ENCODE assay signal across 8 mouse cellular contexts in the genomic region with DNA sequence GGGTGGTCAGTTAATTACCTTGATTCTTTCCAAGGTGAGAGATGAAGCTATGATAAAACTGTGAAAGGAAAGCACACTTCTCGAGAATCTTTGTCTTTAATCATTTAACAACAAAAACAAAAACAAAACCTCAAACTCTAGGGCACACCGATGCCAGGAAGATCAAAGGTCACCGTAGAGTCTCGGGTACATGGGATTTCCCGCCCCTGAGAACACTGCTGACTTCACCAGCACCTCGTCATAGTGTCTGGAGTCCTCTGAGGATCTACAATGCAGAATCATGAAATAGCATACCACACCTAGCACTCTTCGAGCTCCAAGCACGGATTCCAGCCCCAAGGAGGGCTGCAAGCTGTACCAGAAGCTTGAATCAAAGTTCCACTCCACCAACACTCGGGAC. TPM values are rescaled to one million over a fixed set of nuclear protein-coding genes. Genes with fewer than 3 reads are reported as not detected.
DNase-seq lines count a peak whose midpoint lies in the region; ATAC-seq and TF ChIP-seq lines count a peak whose summit lies in the region.

No protein-coding gene starts in this region.

- no peaks in the 10 kb centered on the region for H3K9me3 ChIP-seq in neural tube, embryonic 11.5 days (ENCODE audit: control insufficient read depth, low read length)
- no peaks in the 10 kb centered on the region for H3K9me3 ChIP-seq in limb, embryonic 12.5 days
- H3K9me3 ChIP-seq in stomach, embryonic 16.5 days (replicated peaks; ENCODE audit: control insufficient read depth, low read length), result no peaks in the 10 kb centered on the region

- WGBS in cerebellum, adult 2 months, result 73% methylated on average over 9 of the region's 9 CpGs
- 81% methylated on average over 9 of the region's 9 CpGs for WGBS in neural tube, embryonic 11.5 days
- 74% methylated on average over 9 of the region's 9 CpGs for WGBS in limb, embryonic 12.5 days
- WGBS in stomach, embryonic 16.5 days, result 78% methylated on average over 9 of the region's 9 CpGs

- peak overlapping the region; percentile 98 for H3K4me2 ChIP-seq in neural tube, embryonic 11.5 days (ENCODE audit: low read depth)
- H3K4me2 ChIP-seq in limb, embryonic 12.5 days, result peak overlapping the region; percentile 93
- peak overlapping the region; percentile 99 for H3K4me2 ChIP-seq in stomach, embryonic 16.5 days (ENCODE audit: low read depth, low read length)

- H3K27me3 ChIP-seq in cerebellum, adult 2 months (ENCODE audit: control insufficient read depth, insufficient read depth, low read length), result no peaks in the 10 kb centered on the region
- no peaks in the 10 kb centered on the region for H3K27me3 ChIP-seq in neural tube, embryonic 11.5 days (ENCODE audit: control insufficient read depth, insufficient read depth, low read length)
- H3K27me3 ChIP-seq in limb, embryonic 12.5 days, result no peaks in the 10 kb centered on the region
- no peaks in the 10 kb centered on the region for H3K27me3 ChIP-seq in stomach, embryonic 16.5 days (ENCODE audit: control insufficient read depth, insufficient read depth, low read length)

- H3K4me3 ChIP-seq in cerebellum, adult 2 months (replicated peaks; ENCODE audit: insufficient read depth, low read depth, low read length), result peak overlapping the region; percentile 40
- H3K4me3 ChIP-seq in neural tube, embryonic 11.5 days (ENCODE audit: low read depth, low read length), result peak overlapping the region; percentile 76; the same call in 1 of the 2 replicates
- peak overlapping the region; percentile 82 for H3K4me3 ChIP-seq in limb, embryonic 12.5 days (replicated peaks)
- peak overlapping the region; percentile 77 for H3K4me3 ChIP-seq in stomach, embryonic 16.5 days (replicated peaks; ENCODE audit: low read length)

- ATAC-seq in neural tube, embryonic 11.5 days (ENCODE audit: insufficient read depth, low FRiP score, low TSS enrichment), result peak; percentile 13; the same call in 1 of the 2 replicates
- ATAC-seq in limb, embryonic 12.5 days (ENCODE audit: insufficient number of reproducible peaks, insufficient read depth, low FRiP score, low TSS enrichment, low read depth), result peak; percentile 33; the same call in 1 of the 2 replicates
- no peak for ATAC-seq in stomach, embryonic 16.5 days (ENCODE audit: insufficient read depth, low FRiP score)

- no peak for TF ChIP-seq POLR2A in cerebellum, adult 2 months (IDR thresholded peaks at IDR 0.05; ENCODE audit: borderline replicate concordance, insufficient read depth, low read length)

- H3K4me1 ChIP-seq in cerebellum, adult 2 months (ENCODE audit: control insufficient read depth, insufficient read depth, low read length), result no peaks in the 10 kb centered on the region
- H3K4me1 ChIP-seq in neural tube, embryonic 11.5 days (ENCODE audit: control insufficient read depth, insufficient read depth, low read length), result no peaks in the 10 kb centered on the region
- H3K4me1 ChIP-seq in limb, embryonic 12.5 days (replicated peaks), result peaks cover 5% of the 10 kb centered on the region
- peaks cover 8% of the 10 kb centered on the region; the same call in 1 of the 2 replicates for H3K4me1 ChIP-seq in stomach, embryonic 16.5 days (ENCODE audit: control insufficient read depth, insufficient read depth, low read length)

- DNase-seq in cerebellum, adult 2 months, result no peak
- no peak for DNase-seq in cerebellum, postnatal 25 days
- DNase-seq in neural tube, embryonic 11.5 days (ENCODE audit: low spot score), result no peak
- DNase-seq in neural tube, embryonic 10.5 days (ENCODE audit: extremely low spot score, low spot score), result no peak
- no peak for DNase-seq in retina, embryonic 14.5 days (ENCODE audit: low spot score)
- no peak for DNase-seq in cerebellum, adult 11 months

- no peak overlapping the region for H3K9ac ChIP-seq in neural tube, embryonic 11.5 days (ENCODE audit: low read length)
- no peak overlapping the region for H3K9ac ChIP-seq in limb, embryonic 12.5 days (replicated peaks)
- peak overlapping the region; percentile 28; the same call in 1 of the 2 replicates for H3K9ac ChIP-seq in stomach, embryonic 16.5 days (ENCODE audit: low read length)

- no peak for TF ChIP-seq CTCF in cerebellum, adult 2 months (IDR thresholded peaks at IDR 0.05; ENCODE audit: borderline replicate concordance, insufficient read depth, low read depth, low read length)

- no peaks in the 10 kb centered on the region for H3K36me3 ChIP-seq in neural tube, embryonic 11.5 days (ENCODE audit: control insufficient read depth, insufficient read depth, low read length)
- H3K36me3 ChIP-seq in limb, embryonic 12.5 days, result no peaks in the 10 kb centered on the region
- H3K36me3 ChIP-seq in stomach, embryonic 16.5 days (ENCODE audit: control insufficient read depth, insufficient read depth, low read length), result no peaks in the 10 kb centered on the region

- H3K27ac ChIP-seq in cerebellum, adult 2 months (ENCODE audit: insufficient read depth, low read length), result no peak overlapping the region
- no peak overlapping the region for H3K27ac ChIP-seq in neural tube, embryonic 11.5 days (ENCODE audit: low read depth, low read length)
- H3K27ac ChIP-seq in limb, embryonic 12.5 days, result no peak overlapping the region
- H3K27ac ChIP-seq in stomach, embryonic 16.5 days (ENCODE audit: low read length), result no peak overlapping the region

RNA-seq across cellular contexts. Expression of gene Eif5a2, which starts 0.6 kb away (rescaled TPM):
- 39.2 and 44.0 TPM in 2 replicates for polyA plus RNA-seq in cerebellum, adult 2 months (2012; rRNA removed)
- polyA plus RNA-seq in neural tube, embryonic 11.5 days (2014; fragmentation: Nextera tagmentation; extraction: Ambion mirVana), result 18.0 and 19.3 TPM in 2 replicates
- 10.7 and 12.3 TPM in 2 replicates for polyA plus RNA-seq in limb, embryonic 12.5 days (2016; fragmentation: Nextera tagmentation; extraction: Ambion mirVana)
- polyA plus RNA-seq in stomach, embryonic 16.5 days (2015; fragmentation: Nextera tagmentation; extraction: Ambion mirVana), result 4.3 and 5.3 TPM in 2 replicates

RNA-seq across cellular contexts. Expression of gene Rpl22l1, which starts 24.7 kb away (rescaled TPM):
- 142 and 156 TPM in 2 replicates for polyA plus RNA-seq in cerebellum, adult 2 months (2012; rRNA removed)
- polyA plus RNA-seq in neural tube, embryonic 11.5 days (2014; fragmentation: Nextera tagmentation; extraction: Ambion mirVana), result 307 and 333 TPM in 2 replicates
- 480 and 481 TPM in 2 replicates for polyA plus RNA-seq in limb, embryonic 12.5 days (2016; fragmentation: Nextera tagmentation; extraction: Ambion mirVana)
- 325 and 430 TPM in 2 replicates for polyA plus RNA-seq in stomach, embryonic 16.5 days (2015; fragmentation: Nextera tagmentation; extraction: Ambion mirVana)
